Mouse (Mus musculus): ENCODE results near the gene Gm20441. TPM values are rescaled to one million over a fixed set of nuclear protein-coding genes. Genes with fewer than 3 reads are reported as not detected.
A peak's percentile ranks its signal among the peaks of the same experiment; 100 is the strongest.

Gm20441 gene
- not detected in 2 replicates for polyA plus RNA-seq (2012; rRNA removed)

DNA sequence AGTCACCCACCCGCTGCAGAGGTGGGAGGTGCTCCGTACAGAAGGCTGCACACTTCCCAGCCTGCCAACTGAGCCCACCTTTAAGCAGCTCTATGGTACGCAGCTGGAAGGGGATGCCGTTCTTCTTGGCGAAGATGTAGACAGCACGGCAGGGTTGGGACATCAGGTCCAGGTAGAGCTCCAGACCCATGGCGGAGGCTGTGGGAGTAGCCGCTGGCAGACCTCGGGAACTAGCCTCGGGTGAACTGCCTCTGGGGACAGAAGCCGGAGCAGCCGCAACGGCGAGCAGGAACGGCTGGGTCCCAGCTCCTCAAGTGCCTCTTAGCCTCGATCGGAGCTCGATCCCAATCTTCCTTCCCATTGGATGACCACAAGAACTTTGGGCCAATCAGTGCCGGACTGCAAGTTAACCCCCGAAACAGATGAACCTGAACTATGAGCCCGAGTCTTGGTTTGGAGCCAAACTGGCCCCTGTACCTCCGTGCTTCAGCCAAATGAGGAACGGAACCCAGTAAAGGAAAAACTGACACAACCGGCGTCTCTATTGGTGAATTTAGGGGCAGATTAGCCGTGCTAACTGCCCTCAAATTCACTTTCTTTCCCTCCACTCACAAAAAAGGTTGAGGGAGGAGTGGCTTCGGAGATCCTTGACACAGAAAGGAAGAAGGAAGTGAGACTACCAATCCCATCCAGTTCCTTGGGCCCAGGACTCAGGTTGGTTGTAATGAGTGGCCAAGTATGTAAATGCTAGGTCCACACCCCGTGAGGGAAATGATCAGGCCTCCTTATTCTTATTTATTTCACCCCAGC, at the start of gene Gm20441, which contains the start of gene Gstt3:
Gene Gm20441, minus strand, starts transcription at position 186 of the 810 bp plus-strand sequence.
Gene Gstt3, minus strand, starts transcription at position 646 of the 810 bp plus-strand sequence.
- Histone ChIP-seq H3K4me1 (ENCODE audit: control insufficient read depth, insufficient read depth, low read length) (no peaks in the 10 kb centered on the region; the same call in 1 of the 2 replicates), H3K36me3 (ENCODE audit: control insufficient read depth, insufficient read depth, low read length) (no peaks in the 10 kb centered on the region), H3K27me3 (replicated peaks; ENCODE audit: control insufficient read depth, insufficient read depth, low read length) (no peaks in the 10 kb centered on the region), H3K27ac (ENCODE audit: insufficient read depth, low read depth, low read length) (peak within 1 kb of the TSS; percentile 92), H3K4me3 (ENCODE audit: insufficient read depth, low read depth, low read length) (peak within 1 kb of the TSS; percentile 71)
- under 1% methylated on average over 28 of the region's 28 CpGs for WGBS
- DNase-seq = peak; percentile 95
- TF ChIP-seq CTCF (conservative IDR thresholded peaks at IDR 0.05; ENCODE audit: insufficient read depth, insufficient read length, low read depth, low read length) (no peak), POLR2A (IDR thresholded peaks at IDR 0.05; ENCODE audit: low read depth, low read length) (peak; percentile 87)

DNA sequence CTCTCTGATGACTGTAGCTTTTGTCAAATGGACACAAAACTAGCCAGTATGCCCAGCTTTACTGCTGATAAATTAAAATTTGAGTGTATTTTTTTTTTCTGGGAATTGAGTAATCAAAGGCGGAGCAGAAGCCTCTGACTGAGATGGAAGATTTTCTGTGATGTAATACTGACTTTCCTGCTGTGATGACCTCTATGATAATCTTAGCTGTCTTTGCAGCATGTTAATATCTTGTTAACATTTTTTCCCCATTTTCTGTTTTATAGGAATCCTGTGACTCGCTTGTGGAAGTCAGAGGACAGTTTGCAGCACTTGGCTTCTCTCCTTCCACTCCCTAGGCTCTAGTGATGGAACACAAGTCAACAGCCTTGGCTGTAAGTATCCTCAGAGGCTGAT, 49.5 kb upstream of the Gm20441 start:
- TF ChIP-seq CTCF (conservative IDR thresholded peaks at IDR 0.05; ENCODE audit: insufficient read depth, insufficient read length, low read depth, low read length) = no peak
- no peak for TF ChIP-seq POLR2A (IDR thresholded peaks at IDR 0.05; ENCODE audit: low read depth, low read length)
- Histone ChIP-seq H3K27me3 (replicated peaks; ENCODE audit: control insufficient read depth, insufficient read depth, low read length) (no peaks in the 10 kb centered on the region), H3K4me3 (ENCODE audit: insufficient read depth, low read depth, low read length) (no peak overlapping the region), H3K27ac (ENCODE audit: insufficient read depth, low read depth, low read length) (no peak overlapping the region), H3K36me3 (ENCODE audit: control insufficient read depth, insufficient read depth, low read length) (no peaks in the 10 kb centered on the region; the same call in 1 of the 2 replicates), H3K4me1 (ENCODE audit: control insufficient read depth, insufficient read depth, low read length) (peaks cover 9% of the 10 kb centered on the region)
- 79% methylated on average over 2 of the region's 2 CpGs for WGBS
- DNase-seq = no peak

DNA sequence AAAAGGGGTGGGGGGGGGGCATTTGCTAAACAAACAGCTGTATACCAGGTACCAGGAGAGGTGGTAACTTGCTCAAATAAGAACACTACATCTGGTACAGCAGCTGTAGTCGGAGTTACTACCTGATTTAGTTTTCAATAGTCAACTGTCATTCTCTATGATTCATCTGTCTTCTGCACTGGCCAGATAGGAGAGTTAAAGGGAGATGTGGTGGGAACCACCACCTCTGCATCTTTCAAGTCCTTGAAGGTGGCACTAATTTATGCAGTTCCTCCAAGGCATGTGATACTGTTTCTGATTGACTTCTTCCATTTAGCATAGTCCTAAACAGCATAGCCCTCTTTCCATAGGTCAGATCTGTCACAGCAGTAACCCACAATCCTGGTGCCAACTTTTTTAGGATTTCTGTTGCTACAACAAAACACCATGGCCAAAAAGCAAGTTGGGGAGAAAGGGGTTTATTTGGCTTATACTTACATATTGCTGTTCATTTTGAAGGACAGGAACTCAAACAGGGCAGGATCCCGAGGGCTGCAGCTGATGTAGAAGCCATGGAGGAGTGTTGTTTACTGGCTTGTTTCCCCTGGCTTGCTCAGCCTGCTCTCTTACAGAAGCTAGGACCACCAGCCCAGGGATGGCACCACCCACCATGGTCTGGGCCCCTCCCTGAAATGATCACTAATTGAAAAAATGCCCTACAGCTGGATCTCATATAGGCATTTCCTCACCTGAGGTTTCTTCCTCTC, 48.9 kb upstream of the Gm20441 start:
- no peak overlapping the region for H3K4me3 ChIP-seq (ENCODE audit: insufficient read depth, low read depth, low read length)
- no peak overlapping the region for H3K27ac ChIP-seq (ENCODE audit: insufficient read depth, low read depth, low read length)
- peaks cover 9% of the 10 kb centered on the region for H3K4me1 ChIP-seq (ENCODE audit: control insufficient read depth, insufficient read depth, low read length)
- no peaks in the 10 kb centered on the region; the same call in 1 of the 2 replicates for H3K36me3 ChIP-seq (ENCODE audit: control insufficient read depth, insufficient read depth, low read length)
- H3K27me3 ChIP-seq (replicated peaks; ENCODE audit: control insufficient read depth, insufficient read depth, low read length) = no peaks in the 10 kb centered on the region
- 81% methylated on average over 2 of the region's 2 CpGs for WGBS
- DNase-seq = no peak
- TF ChIP-seq POLR2A (IDR thresholded peaks at IDR 0.05; ENCODE audit: low read depth, low read length) (no peak), CTCF (conservative IDR thresholded peaks at IDR 0.05; ENCODE audit: insufficient read depth, insufficient read length, low read depth, low read length) (no peak)

DNA sequence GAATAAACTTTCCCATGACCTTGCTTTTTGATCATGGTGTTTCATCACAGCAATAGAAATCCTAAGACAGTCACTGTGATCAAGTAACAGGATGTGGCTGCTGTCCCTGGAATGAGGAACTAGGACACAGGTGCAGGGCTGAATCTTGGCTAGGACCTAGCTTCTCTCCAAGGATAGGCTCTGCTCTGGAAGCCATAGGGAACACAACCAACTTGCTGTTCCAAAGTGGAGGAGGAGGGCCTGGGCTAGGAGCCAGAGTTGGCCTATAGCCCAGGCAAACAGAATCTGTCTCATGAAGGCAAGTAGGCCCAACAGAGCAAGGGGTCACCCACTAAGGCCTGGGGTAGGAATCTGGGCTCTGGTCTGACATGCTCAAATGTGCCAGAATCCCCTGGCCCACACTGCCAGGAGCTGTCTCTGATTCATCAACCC, 47.8 kb upstream of the Gm20441 start:
- TF ChIP-seq CTCF (conservative IDR thresholded peaks at IDR 0.05; ENCODE audit: insufficient read depth, insufficient read length, low read depth, low read length) = no peak
- TF ChIP-seq POLR2A (IDR thresholded peaks at IDR 0.05; ENCODE audit: low read depth, low read length) = no peak
- no peak overlapping the region for H3K27ac ChIP-seq (ENCODE audit: insufficient read depth, low read depth, low read length)
- no peaks in the 10 kb centered on the region for H3K27me3 ChIP-seq (replicated peaks; ENCODE audit: control insufficient read depth, insufficient read depth, low read length)
- no peaks in the 10 kb centered on the region; the same call in 1 of the 2 replicates for H3K36me3 ChIP-seq (ENCODE audit: control insufficient read depth, insufficient read depth, low read length)
- H3K4me3 ChIP-seq (ENCODE audit: insufficient read depth, low read depth, low read length) = no peak overlapping the region
- H3K4me1 ChIP-seq (ENCODE audit: control insufficient read depth, insufficient read depth, low read length) = peaks cover 9% of the 10 kb centered on the region
- peak; percentile 80 for DNase-seq

DNA sequence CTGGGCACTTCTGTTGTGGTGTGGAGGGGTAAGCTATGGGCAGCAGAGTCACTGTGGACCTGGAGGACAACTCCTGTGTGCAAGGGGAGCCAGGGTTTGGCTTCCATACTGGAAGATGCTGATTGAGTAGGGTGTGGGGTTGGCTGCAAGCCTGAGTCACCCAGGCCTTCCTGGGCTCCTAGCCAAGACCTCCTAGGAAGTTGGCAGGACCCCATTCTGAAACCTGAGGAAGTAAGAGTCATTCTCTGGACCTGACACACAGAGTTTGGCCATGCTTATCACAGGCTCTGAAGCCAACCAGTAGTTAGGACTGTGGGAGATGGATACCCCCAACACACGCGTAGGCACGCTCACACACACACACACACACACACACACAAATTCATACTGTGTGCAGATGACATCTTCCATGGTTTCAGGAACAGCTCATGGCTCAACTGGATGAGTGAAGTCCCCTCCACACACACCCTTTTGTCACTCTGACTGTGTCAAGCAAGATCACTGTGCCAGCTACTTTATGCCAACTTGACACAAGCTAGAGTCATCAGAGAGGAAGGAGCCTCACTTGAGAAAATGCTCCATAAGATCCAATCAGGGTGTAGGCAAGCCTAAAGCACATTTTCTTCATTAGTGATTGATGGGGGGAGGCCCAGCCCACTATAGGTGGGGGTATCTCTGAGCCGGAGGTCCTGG, 47.1 kb upstream of the Gm20441 start:
- Histone ChIP-seq H3K27me3 (replicated peaks; ENCODE audit: control insufficient read depth, insufficient read depth, low read length) (no peaks in the 10 kb centered on the region), H3K27ac (ENCODE audit: insufficient read depth, low read depth, low read length) (no peak overlapping the region), H3K4me3 (ENCODE audit: insufficient read depth, low read depth, low read length) (no peak overlapping the region), H3K36me3 (ENCODE audit: control insufficient read depth, insufficient read depth, low read length) (no peaks in the 10 kb centered on the region; the same call in 1 of the 2 replicates), H3K4me1 (ENCODE audit: control insufficient read depth, insufficient read depth, low read length) (peaks cover 9% of the 10 kb centered on the region)
- no peak for TF ChIP-seq POLR2A (IDR thresholded peaks at IDR 0.05; ENCODE audit: low read depth, low read length)
- no peak for TF ChIP-seq CTCF (conservative IDR thresholded peaks at IDR 0.05; ENCODE audit: insufficient read depth, insufficient read length, low read depth, low read length)
- peak; percentile 91 for DNase-seq
- WGBS = 89% methylated on average over 4 of the region's 4 CpGs

DNA sequence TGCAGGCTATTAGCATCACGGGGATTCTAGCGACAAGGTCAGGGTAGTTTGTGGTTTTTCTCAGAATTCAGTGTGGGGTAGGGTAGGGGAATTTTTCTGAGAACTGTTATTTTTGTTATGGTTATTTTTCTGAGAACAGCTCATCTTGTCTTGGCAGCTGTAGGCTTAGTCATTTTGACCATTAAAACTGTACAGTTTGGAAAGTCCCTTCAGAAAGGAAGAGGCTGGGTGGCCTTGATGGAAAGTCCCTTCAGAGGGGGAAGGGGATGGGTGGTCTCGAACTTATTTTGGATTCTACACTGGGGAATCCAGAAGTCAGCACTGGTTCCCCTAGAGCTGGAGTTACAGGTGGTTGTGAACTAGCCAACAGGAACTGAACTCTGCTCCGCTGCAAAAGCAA, 43.8 kb upstream of the Gm20441 start:
- H3K27me3 ChIP-seq (replicated peaks; ENCODE audit: control insufficient read depth, insufficient read depth, low read length) = no peaks in the 10 kb centered on the region
- no peak overlapping the region for H3K27ac ChIP-seq (ENCODE audit: insufficient read depth, low read depth, low read length)
- DNase-seq = no peak
- TF ChIP-seq CTCF (conservative IDR thresholded peaks at IDR 0.05; ENCODE audit: insufficient read depth, insufficient read length, low read depth, low read length) (no peak), POLR2A (IDR thresholded peaks at IDR 0.05; ENCODE audit: low read depth, low read length) (no peak)
- H3K36me3 ChIP-seq (ENCODE audit: control insufficient read depth, insufficient read depth, low read length) = no peaks in the 10 kb centered on the region
- WGBS = 70% methylated on average over 4 of the region's 4 CpGs
- H3K4me3 ChIP-seq (ENCODE audit: insufficient read depth, low read depth, low read length) = no peak overlapping the region
- peaks cover 9% of the 10 kb centered on the region for H3K4me1 ChIP-seq (ENCODE audit: control insufficient read depth, insufficient read depth, low read length)

Measured in kidney, adult 2 months (tissue).